Mouse (Mus musculus): ENCODE measurements around the gene Slc11a2.

- TF ChIP-seq EP300 (IDR thresholded peaks at IDR 0.05; ENCODE audit: insufficient read depth, low read depth, low read length) (no peak), POLR2A (IDR thresholded peaks at IDR 0.05; ENCODE audit: insufficient read depth, low read depth, low read length) (no peak), CTCF (IDR thresholded peaks at IDR 0.05) (no peak)
Measured at GRCm38 (mm10) chr15:100421059-100421757, 3.7 kb downstream of the Slc11a2 start.

All from heart, adult 2 months (tissue).